Mouse (Mus musculus) E14TG2a.4 (cell line): ENCODE measurements around the gene Thap2.

Source experiments
- H3K27me3 ChIP-seq: 2 replicates; pipeline ENCODE4 v1.6.1; 2014; ENCODE audit warnings: low read length, control low read depth; ENCODE audit not compliant: insufficient read depth
- H3K36me3 ChIP-seq: 2 replicates; pipeline ENCODE4 v1.6.1; 2014; ENCODE audit warnings: low read length, control low read depth; ENCODE audit not compliant: insufficient read depth
- H3K4me1 ChIP-seq: replicated peaks from 2 replicates; pipeline ENCODE4 v1.6.1; 2014; ENCODE audit warnings: low read depth, low read length, control low read depth
- H3K4me3 ChIP-seq: replicated peaks from 2 replicates; pipeline ENCODE4 v1.5.1; 2014; ENCODE audit warnings: mild to moderate bottlenecking, low read length
- H3K9me3 ChIP-seq: 2 replicates; pipeline ENCODE4 v1.6.1; 2014; ENCODE audit warnings: low read length, control low read depth
- CTCF ChIP-seq: conservative IDR thresholded peaks from 2 replicates; pipeline ENCODE4 v1.5.1; 2014; ENCODE audit warnings: low read length
- NANOG ChIP-seq: IDR thresholded peaks from 2 replicates; pipeline ENCODE4 v1.6.1; 2014; ENCODE audit warnings: borderline replicate concordance, low read length, mixed read lengths
- POU5F1 ChIP-seq: IDR thresholded peaks from 2 replicates; pipeline ENCODE4 v1.6.1; 2014; ENCODE audit warnings: low read length, borderline replicate concordance

The Thap2 gene

GRCm38 (mm10) chr10:115384221-115385017, at the start of gene Thap2, which contains the start of gene Zfc3h1:
Thap2 (minus strand) TSS chr10:115384443.
Zfc3h1 (plus strand) TSS chr10:115384959.
- Histone ChIP-seq H3K4me3 (peak within 1 kb of the TSS; percentile 95), H3K27me3 (no peaks in the 10 kb centered on the region), H3K36me3 (peaks cover 26% of the 10 kb centered on the region), H3K9me3 (no peaks in the 10 kb centered on the region), H3K4me1 (peaks cover 59% of the 10 kb centered on the region)
- TF ChIP-seq NANOG (no peak), POU5F1 (no peak), CTCF (0 out of 2 replicates have a peak, but pooled peaks have one; percentile 8)

GRCm38 (mm10) chr10:115425351-115425750, 41.1 kb upstream of the Thap2 start:
- TF ChIP-seq NANOG (no peak), CTCF (no peak), POU5F1 (no peak)
- H3K27me3 ChIP-seq = no peaks in the 10 kb centered on the region
- peaks cover 13% of the 10 kb centered on the region for H3K4me1 ChIP-seq
- no peaks in the 10 kb centered on the region for H3K9me3 ChIP-seq
- no peak overlapping the region for H3K4me3 ChIP-seq
- H3K36me3 ChIP-seq = peaks cover 80% of the 10 kb centered on the region

- peaks cover 13% of the 10 kb centered on the region for H3K4me1 ChIP-seq
- H3K36me3 ChIP-seq = peaks cover 82% of the 10 kb centered on the region
- H3K27me3 ChIP-seq = no peaks in the 10 kb centered on the region
- no peak overlapping the region for H3K4me3 ChIP-seq
- H3K9me3 ChIP-seq = no peaks in the 10 kb centered on the region
- peak; percentile 76 for TF ChIP-seq NANOG
- no peak for TF ChIP-seq POU5F1
- TF ChIP-seq CTCF = no peak
Observed at GRCm38 (mm10) chr10:115421976-115422375, 37.7 kb upstream of the Thap2 start.

GRCm38 (mm10) chr10:115414056-115414455, 29.8 kb upstream of the Thap2 start:
- peaks cover 96% of the 10 kb centered on the region for H3K36me3 ChIP-seq
- no peaks in the 10 kb centered on the region for H3K27me3 ChIP-seq
- no peak overlapping the region for H3K4me3 ChIP-seq
- H3K4me1 ChIP-seq = no peaks in the 10 kb centered on the region
- TF ChIP-seq POU5F1 (no peak), CTCF (no peak), NANOG (no peak)
- no peaks in the 10 kb centered on the region for H3K9me3 ChIP-seq

DNA sequence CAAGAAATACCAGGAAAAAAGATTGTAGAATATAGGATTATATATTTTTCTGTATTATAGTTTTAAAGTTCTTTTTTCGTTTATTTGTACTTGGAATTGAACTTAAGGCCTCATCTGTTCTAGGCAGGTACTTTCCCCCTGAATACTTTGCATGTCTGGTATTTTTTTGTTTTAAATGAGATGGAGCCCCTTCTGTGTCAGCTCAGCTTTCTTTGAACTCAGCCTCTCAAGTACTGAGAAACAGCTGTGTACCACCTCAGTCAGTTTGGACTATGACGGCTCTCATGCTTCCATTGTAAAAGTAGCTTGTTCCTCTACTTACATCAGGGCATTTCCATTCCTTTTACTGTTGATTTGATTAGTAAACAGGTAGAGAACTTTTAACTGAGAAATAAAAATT, 29.3 kb upstream of the Thap2 start:
- Histone ChIP-seq H3K27me3 (no peaks in the 10 kb centered on the region), H3K36me3 (peaks cover 96% of the 10 kb centered on the region), H3K4me3 (no peak overlapping the region), H3K9me3 (no peaks in the 10 kb centered on the region), H3K4me1 (no peaks in the 10 kb centered on the region)
- TF ChIP-seq CTCF = no peak
- no peak for TF ChIP-seq POU5F1
- TF ChIP-seq NANOG = no peak

DNA sequence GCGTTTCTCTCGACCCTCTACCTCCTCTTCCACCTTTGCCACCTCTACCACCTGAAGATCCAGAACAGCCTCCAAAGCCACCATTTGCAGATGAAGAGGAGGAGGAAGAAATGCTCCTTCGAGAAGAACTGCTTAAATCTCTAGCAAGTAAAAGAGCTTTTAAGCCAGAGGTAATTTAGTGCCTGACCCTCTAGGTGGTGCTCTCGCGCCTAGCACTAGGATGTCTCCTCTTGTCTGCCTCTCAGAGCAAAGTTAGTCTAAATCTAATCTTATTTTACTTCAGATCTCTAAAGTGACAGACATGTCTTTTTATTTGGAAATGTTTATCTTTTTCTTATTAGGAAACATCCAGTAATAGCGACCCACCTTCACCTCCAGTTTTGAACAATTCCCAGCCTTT, 22.1 kb upstream of the Thap2 start:
- Histone ChIP-seq H3K36me3 (peaks cover 87% of the 10 kb centered on the region), H3K4me1 (no peaks in the 10 kb centered on the region), H3K9me3 (no peaks in the 10 kb centered on the region), H3K27me3 (no peaks in the 10 kb centered on the region), H3K4me3 (no peak overlapping the region)
- TF ChIP-seq CTCF (peak; percentile 73), NANOG (no peak)

DNA sequence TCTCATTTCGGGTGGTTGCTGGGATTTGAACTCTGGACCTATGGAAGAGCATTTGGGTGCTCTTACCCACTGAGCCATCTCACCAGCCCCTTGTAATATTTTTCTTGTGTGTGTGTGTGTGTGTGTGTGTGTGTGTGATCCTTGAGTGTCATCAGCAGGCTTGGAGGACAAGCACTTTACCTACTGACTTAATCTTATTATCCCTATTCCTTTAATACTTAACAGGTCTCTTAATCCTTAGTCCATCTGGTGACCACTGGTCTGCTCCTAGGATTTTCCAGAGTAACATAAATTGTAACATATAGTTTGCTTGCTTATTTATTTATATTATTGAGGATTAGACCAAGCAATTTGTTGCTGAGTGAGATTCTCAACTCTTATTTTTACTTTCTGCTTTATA, 7.7 kb upstream of the Thap2 start:
- TF ChIP-seq NANOG = no peak
- TF ChIP-seq CTCF = no peak
- no peak for TF ChIP-seq POU5F1
- peaks cover 85% of the 10 kb centered on the region for H3K36me3 ChIP-seq
- H3K4me3 ChIP-seq = no peak overlapping the region
- H3K9me3 ChIP-seq = no peaks in the 10 kb centered on the region
- H3K27me3 ChIP-seq = no peaks in the 10 kb centered on the region
- H3K4me1 ChIP-seq = peaks cover 23% of the 10 kb centered on the region

- Histone ChIP-seq H3K27me3 (no peaks in the 10 kb centered on the region), H3K36me3 (peaks cover 82% of the 10 kb centered on the region), H3K9me3 (no peaks in the 10 kb centered on the region), H3K4me3 (no peak overlapping the region), H3K4me1 (peaks cover 28% of the 10 kb centered on the region)
- TF ChIP-seq POU5F1 (no peak), NANOG (no peak), CTCF (no peak)
Observed at GRCm38 (mm10) chr10:115391076-115391475, 6.8 kb upstream of the Thap2 start.
